Comparison of ENCODE assay signal across 16 mouse cellular contexts in the genomic region with DNA sequence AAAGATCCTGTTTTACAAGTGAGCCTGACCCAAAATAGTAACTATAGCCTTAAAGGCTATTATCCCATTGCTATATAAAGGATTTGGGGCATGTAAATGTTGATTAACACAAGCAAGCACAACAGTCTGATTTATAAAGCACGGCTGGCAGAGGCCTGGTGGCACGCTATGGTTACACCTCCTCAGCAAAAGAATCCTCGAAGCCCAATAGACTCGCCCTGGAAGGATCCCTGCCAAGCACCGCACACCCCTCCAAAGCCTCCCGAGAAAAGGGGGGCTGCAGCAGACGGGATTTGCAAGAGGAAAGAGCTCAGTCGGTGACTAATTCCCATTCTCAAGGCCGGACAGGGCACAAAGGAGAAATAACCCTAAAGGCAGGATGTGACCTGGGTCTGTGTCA.
DNase-seq lines count a peak whose midpoint lies in the region; ATAC-seq and TF ChIP-seq lines count a peak whose summit lies in the region.
"Had no signal": no experiment of that assay in that cellular context is flagged by ENCODE, and none has a peak within 500 bp of the region (broad histone marks: within the 10 kb centered on the region; RNA-seq: fewer than 3 reads in every experiment).

No protein-coding gene starts in this region.

- no peaks in the 10 kb centered on the region for H3K9me3 ChIP-seq in neural tube, embryonic 13.5 days
- H3K9me3 ChIP-seq in hindbrain, postnatal 0 days (ENCODE audit: low read length) = no peaks in the 10 kb centered on the region
- H3K9me3 ChIP-seq in neural tube, embryonic 15.5 days (replicated peaks) = no peaks in the 10 kb centered on the region
- H3K9me3 ChIP-seq: liver, embryonic 13.5 days; stomach, embryonic 15.5 days had no signal

- no peak overlapping the region for H3K9ac ChIP-seq in neural tube, embryonic 13.5 days
- H3K9ac ChIP-seq in hindbrain, postnatal 0 days (replicated peaks; ENCODE audit: low read length) = no peak overlapping the region
- H3K9ac ChIP-seq in neural tube, embryonic 15.5 days (replicated peaks) = no peak overlapping the region
- H3K9ac ChIP-seq: liver, embryonic 13.5 days; stomach, embryonic 15.5 days had no signal

- DNase-seq in embryo, embryonic 11 days = peak; percentile 22
- no peak for DNase-seq in embryo, embryonic 9.5 days (ENCODE audit: extremely low spot score)
- no peak for DNase-seq in neural tube, embryonic 10.5 days (ENCODE audit: extremely low spot score, low spot score)
- DNase-seq in hindbrain, postnatal 0 days (ENCODE audit: low spot score) = peak; percentile 55
- DNase-seq in kidney, postnatal 10 days = no peak
- DNase-seq: B cell, adult 2 months; cerebellum, postnatal 36 days; gastrocnemius, postnatal 25 days; kidney, postnatal 14 days; liver, embryonic 13.5 days; lung, postnatal 10 days; thymus, postnatal 25 days had no signal

- peaks cover 6% of the 10 kb centered on the region; the same call in 1 of the 2 replicates for H3K4me1 ChIP-seq in neural tube, embryonic 13.5 days (replicated peaks)
- no peaks in the 10 kb centered on the region for H3K4me1 ChIP-seq in hindbrain, postnatal 0 days (ENCODE audit: insufficient read depth, low read length)
- 0 out of 2 replicates have a peak, but pooled peaks cover 4% of the 10 kb centered on the region for H3K4me1 ChIP-seq in neural tube, embryonic 15.5 days
- H3K4me1 ChIP-seq: liver, embryonic 13.5 days had no signal

- H3K27me3 ChIP-seq in neural tube, embryonic 13.5 days = no peaks in the 10 kb centered on the region
- H3K27me3 ChIP-seq in hindbrain, postnatal 0 days (ENCODE audit: insufficient read depth, low read length) = no peaks in the 10 kb centered on the region
- H3K27me3 ChIP-seq in neural tube, embryonic 15.5 days (replicated peaks) = no peaks in the 10 kb centered on the region
- H3K27me3 ChIP-seq: liver, embryonic 13.5 days; stomach, embryonic 15.5 days had no signal

- H3K4me3 ChIP-seq in neural tube, embryonic 13.5 days = no peak overlapping the region
- H3K4me3 ChIP-seq in hindbrain, postnatal 0 days (ENCODE audit: low read length) = no peak overlapping the region
- H3K4me3 ChIP-seq in neural tube, embryonic 15.5 days (replicated peaks) = no peak overlapping the region
- H3K4me3 ChIP-seq: liver, embryonic 13.5 days; stomach, embryonic 15.5 days had no signal

- 19% methylated on average over 9 of the region's 9 CpGs for WGBS in neural tube, embryonic 13.5 days
- 14% methylated on average over 9 of the region's 9 CpGs for whole genome bisulfite sequencing in hindbrain, postnatal 0 days
- WGBS in neural tube, embryonic 15.5 days = 15% methylated on average over 9 of the region's 9 CpGs

- TF ChIP-seq CTCF in hindbrain, postnatal 0 days (IDR thresholded peaks at IDR 0.05; ENCODE audit: low read depth) = no peak

- ATAC-seq in neural tube, embryonic 13.5 days (ENCODE audit: low read depth) = peak; percentile 69
- peak; percentile 68; the same call in 1 of the 2 replicates for ATAC-seq in hindbrain, postnatal 0 days
- ATAC-seq in neural tube, embryonic 15.5 days (ENCODE audit: low FRiP score) = peak; percentile 81; the same call in 1 of the 2 replicates
- no peak for ATAC-seq in activated CD4-positive, CD25-positive, alpha-beta regulatory T cell, adult 4 months

- H3K36me3 ChIP-seq in neural tube, embryonic 13.5 days = no peaks in the 10 kb centered on the region
- no peaks in the 10 kb centered on the region for H3K36me3 ChIP-seq in hindbrain, postnatal 0 days (ENCODE audit: insufficient read depth, low read length)
- H3K36me3 ChIP-seq in neural tube, embryonic 15.5 days = no peaks in the 10 kb centered on the region
- H3K36me3 ChIP-seq: liver, embryonic 13.5 days; stomach, embryonic 15.5 days had no signal

- H3K4me2 ChIP-seq in neural tube, embryonic 13.5 days = no peak overlapping the region
- H3K4me2 ChIP-seq in hindbrain, postnatal 0 days (ENCODE audit: low read depth, low read length) = no peak overlapping the region
- no peak overlapping the region for H3K4me2 ChIP-seq in neural tube, embryonic 15.5 days
- H3K4me2 ChIP-seq: liver, embryonic 13.5 days; stomach, embryonic 15.5 days had no signal

- no peak overlapping the region for H3K27ac ChIP-seq in neural tube, embryonic 13.5 days (replicated peaks)
- H3K27ac ChIP-seq in hindbrain, postnatal 0 days = no peak overlapping the region
- H3K27ac ChIP-seq in neural tube, embryonic 15.5 days (replicated peaks) = no peak overlapping the region
- H3K27ac ChIP-seq: liver, embryonic 13.5 days; stomach, embryonic 15.5 days had no signal

Comparison
In these comparisons a context has a peak if more than half of its experiments do, and no peak if none do; other contexts are left out.
1. DNase-seq: peak in embryo, embryonic 11 days (single experiment) and hindbrain, postnatal 0 days (single experiment); none in embryo, embryonic 9.5 days (single experiment), neural tube, embryonic 10.5 days (single experiment) and kidney, postnatal 10 days (single experiment).